Mouse (Mus musculus) brain, adult 2 months (tissue): Measurements from ENCODE around the gene Gucy1b1.
A peak's percentile ranks its signal among the peaks of the same experiment; 100 is the strongest.

Experiments
- DNase-seq: peaks from one replicate; pipeline ENCODE4 v3.0.0; 2011; ENCODE audit warnings: low read depth, low spot score

The Gucy1b1 gene

GRCm38 (mm10) chr3:82074201-82074851, at the start of gene Gucy1b1:
Gucy1b1 (minus strand) TSS chr3:82074689.
- peak; percentile 99 for DNase-seq

GRCm38 (mm10) chr3:82118916-82119315, 44.4 kb upstream of the Gucy1b1 start:
- DNase-seq: no peak

- no peak for DNase-seq
These were observed 38.0 kb upstream of the Gucy1b1 start for GRCm38 (mm10) chr3:82112439-82112838.

- peak; percentile 28 for DNase-seq
These were observed 37.5 kb upstream of the Gucy1b1 start for GRCm38 (mm10) chr3:82111986-82112385.

DNA sequence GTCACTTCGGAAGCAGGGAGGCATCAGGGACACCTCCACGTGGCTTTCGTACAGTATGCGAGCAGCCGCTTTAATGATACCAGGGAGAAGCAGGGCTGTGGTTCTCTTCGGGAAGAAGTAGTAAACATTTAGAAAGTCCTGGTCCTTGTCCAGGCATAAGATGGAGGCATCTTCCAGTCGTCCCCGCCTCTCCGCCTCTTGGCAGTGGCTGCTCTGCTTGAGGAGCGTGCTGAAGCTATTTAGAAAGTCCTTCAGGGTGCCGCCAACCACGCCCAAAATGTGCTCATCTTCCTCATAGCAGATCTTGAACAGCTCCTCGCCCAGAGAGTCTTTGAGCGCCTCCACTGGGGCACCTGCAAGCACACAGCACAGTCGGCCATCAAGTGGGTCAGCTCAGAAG, 34.5 kb upstream of the Gucy1b1 start:
- DNase-seq: no peak

DNA sequence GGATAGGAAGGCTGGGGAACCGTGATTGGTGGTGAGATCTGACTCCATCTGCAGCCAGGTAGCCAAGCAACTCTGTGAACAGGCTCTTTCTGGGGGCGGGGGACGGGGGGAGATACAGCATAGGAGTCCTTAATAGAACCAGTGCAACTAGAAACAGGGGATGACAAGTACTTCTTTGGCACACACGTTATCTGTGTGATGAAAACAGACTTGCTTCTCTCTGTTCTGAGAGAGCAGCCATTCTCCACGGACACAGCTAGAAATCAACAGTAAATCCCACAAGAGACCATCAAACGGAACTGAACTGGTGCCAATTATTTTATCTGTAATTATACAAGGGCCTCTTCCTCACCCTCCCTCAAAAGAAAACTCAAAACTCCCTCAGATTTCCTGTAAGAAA, 29.7 kb upstream of the Gucy1b1 start:
- no peak for DNase-seq

DNA sequence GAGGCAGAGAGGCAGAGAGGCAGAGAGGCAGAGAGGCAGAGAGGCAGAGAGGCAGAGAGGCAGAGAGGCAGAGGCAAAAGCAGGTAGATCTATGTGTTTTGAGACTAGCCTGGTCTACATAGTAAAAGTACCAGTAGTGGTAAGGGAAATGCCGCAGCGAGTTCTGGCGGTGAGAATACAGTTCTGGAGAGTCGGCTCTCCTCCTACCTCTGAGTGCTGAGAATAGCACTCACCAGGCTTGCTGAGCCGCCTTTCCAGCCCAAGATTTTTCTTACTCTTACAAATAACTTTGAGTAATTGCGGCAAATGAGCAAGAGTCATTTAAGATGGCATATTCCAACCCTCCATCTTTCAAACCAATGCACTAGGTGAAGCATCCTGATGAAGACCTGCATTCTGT, 24.6 kb upstream of the Gucy1b1 start:
- peak; percentile 55 for DNase-seq

DNA sequence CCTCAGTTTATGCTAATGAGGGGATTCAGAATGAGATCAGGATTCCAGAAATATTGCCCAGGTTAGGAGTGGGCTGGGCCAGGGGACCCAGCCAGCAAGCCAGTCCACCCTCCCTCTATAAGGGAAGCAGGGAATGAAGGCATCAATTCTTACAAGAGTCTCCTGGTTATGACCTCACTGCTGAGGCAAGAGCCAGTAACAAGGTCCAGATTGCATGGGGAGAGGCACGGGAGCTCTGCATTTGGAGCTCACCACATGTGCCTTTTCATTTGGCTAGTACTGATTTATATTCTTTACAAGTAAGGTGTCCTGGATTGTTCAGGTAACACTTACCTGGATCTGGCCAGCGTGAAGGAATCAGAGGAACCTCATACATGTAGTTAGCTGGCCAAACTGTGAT, 22.3 kb upstream of the Gucy1b1 start:
- DNase-seq: no peak

GRCm38 (mm10) chr3:82073741-82074181, 728 bp downstream of the Gucy1b1 start:
- peak; percentile 82 for DNase-seq

DNA sequence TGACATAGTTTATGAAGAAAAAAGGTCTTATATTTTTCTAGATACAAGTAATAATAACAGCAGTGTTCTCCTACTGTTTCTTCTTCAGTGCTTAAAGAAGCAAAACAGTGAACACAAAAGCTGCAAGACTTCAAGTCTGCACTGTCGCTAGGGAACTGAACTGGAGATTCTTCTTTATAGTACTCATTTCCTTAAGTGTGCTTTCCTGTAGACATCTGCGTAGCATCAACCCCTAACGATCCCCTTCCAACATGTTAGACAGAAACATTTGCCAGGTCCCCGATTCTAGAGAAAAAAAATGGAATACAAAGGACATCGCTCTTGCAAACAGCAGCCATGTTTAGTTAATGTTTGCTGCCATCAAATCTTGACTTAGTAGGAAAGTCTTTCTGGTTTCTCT, 6.7 kb downstream of the Gucy1b1 start:
- no peak for DNase-seq

GRCm38 (mm10) chr3:82061402-82062180, 12.9 kb downstream of the Gucy1b1 start:
- DNase-seq: peak; percentile 40

GRCm38 (mm10) chr3:82057201-82057600, 17.3 kb downstream of the Gucy1b1 start:
- DNase-seq: peak; percentile 14

DNA sequence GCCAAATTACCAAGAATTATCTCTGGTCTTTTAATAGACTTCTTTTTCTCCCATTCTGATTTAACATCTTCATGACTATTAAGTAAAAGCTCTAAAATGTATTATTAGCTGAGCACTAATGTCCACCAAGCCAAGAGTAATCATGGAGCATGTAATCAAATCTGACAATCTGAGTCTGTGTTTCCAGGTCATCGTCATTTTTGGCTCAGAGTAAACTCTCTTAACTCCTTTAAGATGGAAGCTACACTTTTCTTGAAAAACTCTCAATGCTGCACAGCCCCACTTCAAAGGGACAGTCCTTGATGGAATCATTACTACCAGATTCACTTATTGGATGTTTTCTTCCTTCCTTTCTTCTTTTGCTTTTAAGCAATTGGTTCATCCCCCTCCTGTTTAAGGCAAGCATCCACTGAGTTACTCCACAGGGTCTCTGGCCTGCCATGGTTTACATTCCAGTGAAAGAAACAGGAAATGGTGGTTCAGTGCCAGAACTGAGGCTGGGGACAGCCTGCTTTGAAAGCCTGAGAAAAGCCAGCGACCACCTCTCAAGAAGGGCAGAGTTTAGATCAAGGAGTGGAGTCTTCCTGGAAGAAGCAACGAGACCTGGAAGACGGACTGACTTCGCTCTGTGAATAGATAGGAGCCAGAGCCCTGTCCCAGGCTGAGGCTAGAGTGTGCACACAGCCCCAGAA, 20.1 kb downstream of the Gucy1b1 start:
- DNase-seq: no peak

DNA sequence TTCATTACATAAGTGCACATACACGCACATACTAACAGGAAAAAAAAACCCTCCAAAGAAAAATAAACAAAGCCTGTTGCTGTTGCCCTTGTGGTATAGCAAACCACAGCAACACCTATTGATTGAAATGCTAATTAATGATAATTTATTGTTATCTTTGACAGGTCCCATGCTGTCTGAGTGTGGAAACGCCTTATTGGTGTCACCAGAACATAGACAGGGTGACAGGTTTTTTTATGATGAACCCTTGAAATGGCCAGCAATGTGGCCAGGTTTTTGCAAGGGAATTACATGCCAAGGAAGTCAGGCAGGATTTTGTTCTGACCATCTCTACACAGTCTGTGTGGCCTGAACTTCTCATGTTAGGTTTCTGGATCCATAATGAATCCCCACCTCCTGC, 22.5 kb downstream of the Gucy1b1 start:
- no peak for DNase-seq

- no peak for DNase-seq
These were observed 23.0 kb downstream of the Gucy1b1 start for GRCm38 (mm10) chr3:82051468-82051867.

GRCm38 (mm10) chr3:82048681-82049080, 25.8 kb downstream of the Gucy1b1 start:
- DNase-seq: peak; percentile 50

GRCm38 (mm10) chr3:82048078-82048477, 26.4 kb downstream of the Gucy1b1 start:
- DNase-seq: no peak

GRCm38 (mm10) chr3:82047100-82047753, 27.3 kb downstream of the Gucy1b1 start:
- DNase-seq: peak; percentile 86

GRCm38 (mm10) chr3:82046087-82046486, 28.4 kb downstream of the Gucy1b1 start:
- peak; percentile 54 for DNase-seq

DNA sequence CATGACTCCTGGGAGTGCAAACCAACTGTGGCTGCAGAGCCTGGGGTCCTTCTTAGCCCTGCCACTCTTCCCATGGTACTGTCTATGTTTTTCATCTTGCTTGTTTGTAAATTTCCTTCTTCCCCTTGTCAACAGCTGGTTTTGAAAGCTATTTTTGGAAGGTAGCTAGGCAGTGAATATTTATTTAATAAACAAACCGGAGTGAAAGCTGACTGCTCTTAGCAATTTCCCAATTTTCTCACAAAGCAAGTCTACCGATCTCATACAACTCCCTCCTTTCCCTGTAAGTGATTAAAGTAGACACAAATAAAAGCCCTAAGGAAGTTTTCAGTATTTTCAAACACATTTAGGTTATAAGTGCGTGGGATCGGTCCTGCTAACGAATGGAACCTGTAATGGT, 29.6 kb downstream of the Gucy1b1 start:
- DNase-seq: no peak

DNA sequence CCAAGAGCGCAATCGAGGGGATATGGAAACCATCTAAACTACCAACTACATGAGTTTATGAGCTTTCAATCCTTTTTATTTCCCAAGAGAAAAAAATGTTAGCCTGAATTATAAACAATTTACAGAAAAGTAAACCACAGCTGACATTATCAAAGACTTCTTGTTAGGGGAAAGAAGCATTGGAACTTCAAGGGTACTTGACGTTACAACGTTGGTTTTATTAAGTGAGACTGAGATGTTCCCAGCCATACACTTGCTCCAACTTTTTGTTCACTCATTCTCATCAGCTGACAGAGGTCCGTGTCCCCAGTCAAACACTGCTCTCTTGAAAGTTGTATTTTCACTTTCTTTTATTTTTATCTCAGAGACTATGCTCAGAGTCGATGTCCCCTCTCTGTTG, 30.8 kb downstream of the Gucy1b1 start:
- no peak for DNase-seq
